Mouse (Mus musculus): ENCODE data around the gene Gabarap. TPM values are rescaled to one million over a fixed set of nuclear protein-coding genes. Genes with fewer than 3 reads are reported as not detected.
A peak's percentile ranks its signal among the peaks of the same experiment; 100 is the strongest.

Gene Gabarap
- total RNA-seq, 4 experiments from 2014 or later = 369 to 430 (median 397) TPM

GRCm38 (mm10) chr11:69970222-69970621 lies 20.7 kb upstream of the Gabarap start:
- no peak for DNase-seq

DNA sequence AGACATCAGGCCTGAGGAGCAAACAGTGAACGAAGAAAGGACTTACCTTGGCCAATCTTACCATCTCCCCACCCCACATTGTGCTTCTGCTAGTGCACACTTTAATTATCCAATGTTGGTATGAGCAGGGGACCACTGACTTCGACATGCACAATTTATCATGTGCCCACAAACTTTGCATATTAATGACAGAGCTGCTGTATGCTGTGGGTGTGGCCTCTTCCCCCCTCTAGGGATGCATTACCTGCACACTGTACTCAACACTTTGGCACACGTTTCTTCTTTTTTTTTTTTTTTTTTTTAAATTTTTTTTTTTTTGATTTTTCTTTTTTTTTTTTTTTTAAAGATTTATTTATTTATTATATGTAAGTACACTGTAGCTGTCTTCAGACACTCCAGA lies 20.2 kb upstream of the Gabarap start:
- DNase-seq = no peak

DNA sequence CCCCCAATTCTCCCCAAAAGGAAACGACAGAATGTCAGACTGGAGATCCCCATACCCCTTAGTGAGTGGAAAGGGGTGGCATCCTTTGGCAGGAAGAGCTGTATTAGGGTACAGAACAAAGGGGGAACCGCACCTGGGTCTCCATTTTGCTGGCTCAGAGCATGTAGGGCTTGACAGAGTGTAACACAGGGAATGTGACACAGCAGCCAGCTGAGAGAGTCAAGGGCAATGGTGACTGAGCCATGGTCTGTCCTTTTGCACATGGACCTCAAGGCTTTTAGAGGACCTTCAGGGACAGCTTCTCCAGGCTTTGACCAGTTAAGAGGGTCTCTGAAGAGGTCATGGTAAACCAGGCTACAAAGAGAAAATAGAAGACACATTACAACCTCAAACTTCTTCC lies 16.0 kb upstream of the Gabarap start:
- no peak for DNase-seq

- no peak for DNase-seq
Measured at GRCm38 (mm10) chr11:69976271-69976670, 14.7 kb upstream of the Gabarap start.

GRCm38 (mm10) chr11:69979827-69980195 lies 11.1 kb upstream of the Gabarap start:
- no peak for DNase-seq

DNA sequence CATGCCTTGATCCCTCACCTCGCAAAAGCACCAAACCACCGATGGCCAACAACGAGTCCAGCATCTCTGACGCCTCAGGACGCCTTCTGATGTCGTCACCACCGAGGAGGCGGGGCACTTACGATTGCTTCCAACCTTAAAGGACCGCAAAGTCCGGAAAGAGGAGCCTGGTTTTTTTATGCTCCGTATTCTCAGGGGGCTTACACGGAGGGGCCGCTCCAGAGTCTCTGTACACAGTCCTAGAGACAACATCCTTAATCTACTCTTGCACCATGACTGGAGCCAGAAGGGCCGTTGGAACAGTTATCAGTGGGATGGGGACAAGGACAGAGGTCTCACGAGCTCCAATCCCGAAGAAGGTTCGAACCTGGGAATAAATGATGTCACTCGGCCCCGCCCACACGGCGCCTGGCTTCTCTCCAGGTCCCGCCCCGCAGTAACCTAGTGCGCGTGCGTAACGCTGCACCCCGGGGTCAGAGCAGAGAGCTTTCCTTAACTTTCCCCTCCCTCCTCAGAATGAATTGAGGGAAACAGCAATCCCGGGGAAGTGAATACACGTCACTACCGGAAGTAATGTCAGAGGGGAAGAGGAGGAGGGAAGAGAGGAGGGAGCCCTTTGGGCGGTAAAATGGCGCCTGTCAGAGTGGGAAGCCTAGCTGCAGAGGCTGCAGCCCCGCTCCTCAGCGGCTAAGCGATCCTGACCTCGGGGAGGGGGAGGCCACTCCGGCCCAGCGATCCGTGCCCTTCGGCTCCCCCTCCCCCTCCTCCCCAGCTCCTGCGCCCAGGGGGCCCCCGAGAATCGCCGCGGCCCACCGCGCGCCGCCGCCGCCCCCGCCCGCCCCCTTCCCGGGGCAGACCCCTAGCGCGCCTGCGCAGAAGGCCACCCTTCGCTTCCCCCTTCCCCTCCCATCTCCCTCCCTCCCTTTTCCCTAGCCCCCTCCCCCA lies 10.5 kb upstream of the Gabarap start:
- DNase-seq = peak; percentile 99

DNA sequence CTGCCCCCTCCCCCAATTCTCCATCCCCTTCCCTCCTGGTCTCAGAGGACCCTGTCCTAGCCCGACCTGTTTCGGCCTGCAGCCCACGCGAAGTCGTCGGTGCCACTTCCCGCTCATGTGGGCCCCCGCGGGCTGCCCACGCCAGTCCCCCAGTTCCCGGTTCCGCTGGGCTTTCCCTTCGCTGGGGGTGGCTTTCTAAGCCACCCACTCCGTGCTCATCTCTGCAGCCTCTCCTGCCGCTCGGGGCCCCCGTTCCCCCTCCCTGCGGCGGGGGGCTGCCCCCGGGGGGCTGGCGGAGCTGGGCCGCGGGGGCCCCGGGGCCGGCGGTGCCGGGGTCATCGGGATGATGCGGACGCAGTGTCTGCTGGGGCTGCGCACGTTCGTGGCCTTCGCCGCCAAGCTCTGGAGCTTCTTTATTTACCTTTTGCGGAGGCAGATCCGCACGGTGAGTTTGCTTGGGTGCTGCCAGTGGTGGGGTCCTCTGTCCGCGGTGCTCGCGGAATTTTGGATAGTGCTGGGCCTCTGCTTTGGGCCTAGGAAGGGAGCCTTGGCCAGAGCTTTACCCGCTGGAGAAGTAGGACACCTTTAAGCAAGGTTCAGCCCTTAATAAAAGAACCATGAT lies 9.7 kb upstream of the Gabarap start, which contains the start of gene Ctdnep1:
Gene Ctdnep1 (plus strand): TSS at position 16 of the 622 bp plus-strand sequence.
- peak; percentile 48 for DNase-seq

GRCm38 (mm10) chr11:69982225-69982624 lies 8.7 kb upstream of the Gabarap start, which contains the start of gene Elp5:
Elp5 (minus strand) TSS chr11:69982517.
- DNase-seq = no peak

DNA sequence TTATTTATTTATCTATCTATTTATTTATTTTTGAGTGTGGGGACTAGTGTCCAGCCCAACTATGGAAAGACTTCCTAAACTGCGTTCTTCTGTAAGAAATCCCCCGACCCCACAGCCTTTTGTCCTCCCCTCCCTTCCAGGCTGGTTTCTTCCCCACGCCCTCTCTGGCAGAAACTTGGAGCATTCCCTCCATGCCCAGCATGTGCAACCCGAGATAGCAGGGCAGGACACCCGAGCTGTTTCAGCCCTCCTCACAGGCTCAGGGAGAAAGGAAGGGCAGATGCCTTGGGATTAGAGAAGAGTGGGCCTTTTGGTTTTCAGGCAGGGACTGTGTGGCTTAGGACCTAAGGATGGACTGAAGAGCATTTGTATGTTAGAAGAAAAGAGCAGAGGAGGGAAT lies 8.1 kb upstream of the Gabarap start:
- peak; percentile 8 for DNase-seq

DNA sequence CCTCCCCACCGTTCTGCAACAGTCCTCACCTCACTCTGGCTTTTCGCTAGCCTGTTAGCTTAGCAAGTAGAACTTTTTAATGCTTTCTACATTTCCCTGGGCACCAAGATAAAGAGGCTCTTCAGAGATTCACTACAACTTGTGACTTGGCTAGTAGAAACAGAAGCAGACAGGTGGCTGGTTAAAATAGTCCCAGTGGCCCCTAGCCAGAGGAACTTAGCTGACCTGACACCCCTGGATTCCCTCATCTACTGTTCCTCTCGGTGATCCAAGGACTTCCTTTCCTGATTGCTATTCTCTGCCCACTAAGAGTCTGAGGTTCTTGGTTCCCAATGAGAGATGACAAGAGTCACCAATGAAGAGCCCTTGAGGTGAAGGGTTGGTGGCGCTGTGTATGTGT lies 7.6 kb upstream of the Gabarap start:
- DNase-seq = no peak

- peak; percentile 8 for DNase-seq
Measured at GRCm38 (mm10) chr11:69984431-69984830, 6.5 kb upstream of the Gabarap start.

- no peak for DNase-seq
Measured at GRCm38 (mm10) chr11:69989949-69990348, 994 bp upstream of the Gabarap start.

DNA sequence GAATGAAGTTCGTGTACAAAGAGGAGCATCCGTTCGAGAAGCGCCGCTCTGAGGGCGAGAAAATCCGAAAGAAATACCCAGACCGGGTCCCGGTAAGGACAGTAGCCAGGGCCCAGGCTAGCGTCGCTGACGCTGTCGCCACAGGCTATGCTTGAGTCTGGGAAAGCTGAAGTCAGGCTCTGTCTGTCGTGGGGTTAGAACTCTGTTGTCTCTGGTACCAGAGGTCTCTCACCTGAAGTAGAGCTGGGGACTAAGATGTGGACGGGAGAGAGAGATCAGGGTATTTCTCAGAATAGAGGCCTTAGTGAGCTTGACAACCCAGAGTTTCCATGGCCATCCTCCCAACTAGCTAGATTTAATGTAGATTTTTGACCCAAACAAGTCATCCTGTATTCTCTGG lies 768 bp downstream of the Gabarap start:
- no peak for DNase-seq

DNA sequence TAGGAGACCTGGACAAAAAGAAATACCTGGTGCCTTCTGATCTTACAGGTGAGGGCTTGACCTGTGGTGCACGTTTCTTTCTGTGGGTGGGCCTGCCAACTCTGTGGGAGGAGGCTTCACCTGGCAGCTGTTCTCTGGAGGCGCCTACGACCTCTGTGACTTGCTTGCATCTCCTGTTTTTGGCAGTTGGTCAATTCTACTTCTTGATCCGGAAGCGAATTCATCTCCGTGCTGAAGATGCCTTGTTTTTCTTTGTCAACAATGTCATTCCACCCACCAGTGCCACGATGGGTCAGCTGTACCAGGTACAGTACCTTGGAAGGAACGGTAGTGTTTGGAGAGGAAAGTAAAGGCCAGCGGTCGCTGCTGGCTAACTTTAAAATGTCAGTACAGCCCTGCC lies 1.5 kb downstream of the Gabarap start:
- DNase-seq = no peak

DNA sequence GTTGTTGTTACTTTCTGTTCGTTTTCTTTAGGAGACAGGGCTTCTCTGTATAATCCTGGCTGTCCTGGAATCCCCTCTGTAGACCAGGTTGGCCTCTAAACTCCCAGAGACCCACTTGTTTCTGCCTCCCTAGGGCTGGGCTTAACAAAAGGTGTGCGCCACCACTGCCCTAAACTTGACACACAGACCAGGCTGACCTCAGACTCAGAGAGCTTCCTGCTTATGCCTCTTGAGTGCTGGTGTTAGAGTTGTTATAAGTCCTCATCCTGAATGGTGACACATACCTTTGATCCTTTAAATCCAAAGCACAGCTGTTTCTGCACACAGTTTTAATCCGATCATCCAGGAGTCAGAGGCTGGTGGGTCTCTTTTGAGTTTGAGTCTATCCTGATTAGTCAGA lies 2.0 kb downstream of the Gabarap start:
- no peak for DNase-seq

GRCm38 (mm10) chr11:69994401-69995090 lies 3.6 kb downstream of the Gabarap start:
- no peak for DNase-seq

DNA sequence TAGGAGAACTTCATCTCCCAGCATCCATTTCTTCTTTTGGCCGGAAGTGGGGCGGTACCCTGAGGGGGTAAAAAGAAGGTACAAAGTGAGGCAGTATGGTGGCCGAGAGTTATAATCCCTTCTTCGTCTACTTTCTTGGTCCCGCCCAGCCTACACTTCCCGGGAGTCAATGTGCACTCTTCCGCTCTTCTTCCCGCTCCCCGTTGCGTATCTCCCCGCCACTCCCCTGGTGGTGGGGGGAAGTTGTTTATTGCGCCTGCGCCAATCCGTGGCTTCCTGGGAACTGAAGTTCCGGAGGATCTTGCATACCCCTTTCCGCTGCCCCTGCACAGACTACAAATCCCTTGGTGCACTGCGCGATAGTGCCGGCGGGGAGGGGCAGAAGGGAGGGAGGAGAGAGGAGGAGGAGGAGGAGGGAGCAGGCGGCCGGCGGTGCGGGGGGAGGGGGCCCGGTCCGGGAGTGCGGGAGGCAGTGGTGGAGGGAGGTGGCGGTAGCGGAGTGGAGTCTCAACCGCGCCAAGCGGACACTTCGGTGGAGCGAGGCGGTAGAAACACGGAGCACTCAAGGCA lies 4.5 kb downstream of the Gabarap start, which contains the start of gene Phf23:
Gene Phf23 (plus strand): TSS at position 387 of the 570 bp plus-strand sequence.
- DNase-seq = peak; percentile 99

DNA sequence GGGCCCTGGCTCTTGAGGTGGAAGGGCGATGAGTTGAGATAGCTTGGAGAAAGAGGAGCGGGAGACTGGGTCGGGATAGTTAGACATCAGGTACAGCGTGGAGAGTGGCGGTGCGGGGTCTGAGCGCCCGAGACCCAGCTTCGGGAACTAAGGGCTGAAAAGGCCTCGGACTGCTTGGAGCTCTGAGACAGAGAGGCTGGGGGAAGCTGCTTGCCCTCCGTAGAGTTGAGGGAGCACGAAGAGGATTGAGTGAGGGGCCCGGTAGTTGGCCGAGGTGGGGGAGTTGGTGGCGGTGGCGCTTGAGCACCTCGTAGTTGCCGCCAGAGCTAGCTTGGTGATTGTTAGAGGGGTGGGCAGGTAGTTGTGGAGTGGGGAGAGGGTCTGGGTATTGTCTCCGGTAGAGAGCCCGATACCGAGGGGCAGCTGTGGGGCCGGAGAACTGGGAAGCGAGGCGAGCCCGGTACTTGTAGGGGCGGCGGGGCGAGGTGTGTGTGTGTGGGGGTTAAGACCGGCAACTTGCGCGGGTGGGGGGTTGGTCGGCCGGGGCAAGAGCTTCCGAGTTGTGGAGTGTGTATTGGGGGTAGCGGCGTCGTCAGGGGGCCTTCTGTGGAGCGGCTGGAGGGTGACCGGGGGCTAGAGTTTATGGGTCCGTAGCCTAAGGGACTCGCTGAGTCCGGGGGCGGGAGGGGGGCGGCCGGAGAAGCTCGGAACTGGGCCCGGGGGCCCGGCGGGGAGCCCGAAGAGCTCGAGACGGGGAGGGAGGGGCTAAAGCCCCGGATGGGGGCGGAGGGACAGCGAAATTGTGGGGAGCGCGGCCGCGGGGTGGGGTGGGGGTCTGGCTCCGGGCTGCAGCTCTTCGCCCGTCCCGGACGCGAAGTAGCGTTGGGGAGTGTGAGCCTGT lies 5.5 kb downstream of the Gabarap start:
- DNase-seq = no peak

- DNase-seq = peak; percentile 84
Measured at GRCm38 (mm10) chr11:69997070-69997509, 6.1 kb downstream of the Gabarap start.

- no peak for DNase-seq
Measured at GRCm38 (mm10) chr11:69998567-69999491, 7.9 kb downstream of the Gabarap start.
